Mouse (Mus musculus) lung, adult 18-20 months (tissue): ENCODE data around the gene Cdan1.

Experiments used
- DNase-seq, 2 experiments: peaks; one replicate each; pipeline ENCODE4 v3.0.0; 2022; ENCODE audit warnings: mixed read lengths in 2 of 2

Cdan1 gene

DNA sequence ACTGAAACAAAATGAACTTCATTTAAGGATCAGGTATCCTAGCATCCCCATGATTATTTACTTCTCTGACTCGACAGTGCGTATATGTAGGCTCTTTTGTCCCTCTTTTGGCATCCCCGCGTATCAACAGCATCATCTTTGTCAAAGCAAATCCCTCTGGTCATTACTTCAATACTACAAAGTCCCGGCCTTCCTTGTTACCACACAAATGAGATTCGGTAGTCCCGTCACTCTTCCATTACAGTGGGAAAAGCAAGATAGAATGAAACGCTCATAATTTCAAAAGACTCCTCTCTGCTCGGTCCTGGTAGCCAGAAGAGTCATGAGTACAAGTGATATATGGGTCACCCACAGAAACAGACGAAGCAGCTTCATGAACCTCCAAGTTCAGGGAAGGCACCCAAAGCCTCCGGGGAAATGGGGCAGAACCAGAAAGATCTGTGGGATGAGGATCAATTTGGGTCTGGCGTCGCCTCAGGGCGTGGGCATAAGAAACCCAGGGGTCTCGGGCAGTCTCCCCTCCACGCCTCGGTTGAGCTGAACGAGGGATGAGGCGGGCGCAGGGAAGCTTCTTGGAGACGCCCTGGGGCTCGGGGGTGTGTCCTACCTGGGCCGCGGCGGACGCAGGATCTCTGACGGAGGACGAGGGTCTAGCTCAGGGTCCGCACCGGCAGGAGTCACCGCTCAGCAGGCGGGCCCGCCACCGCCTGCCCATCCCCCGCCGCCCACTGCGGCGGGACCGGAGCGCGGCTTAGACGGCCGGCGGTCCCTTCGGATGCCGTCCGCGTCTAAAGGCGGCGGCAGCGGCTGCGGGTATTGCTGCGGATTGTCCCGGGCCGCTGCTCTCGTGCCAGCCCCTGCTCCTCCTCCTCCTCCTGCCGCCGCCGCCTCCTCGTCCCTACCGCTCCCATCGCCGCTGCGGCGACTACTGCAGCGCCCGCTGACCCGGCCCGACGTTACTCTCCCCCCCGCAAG lies at the start of gene Cdan1:
Gene Cdan1 (minus strand): TSS at position 680 of the 975 bp plus-strand sequence.
- peak; percentile 43 to 51 for DNase-seq

DNA sequence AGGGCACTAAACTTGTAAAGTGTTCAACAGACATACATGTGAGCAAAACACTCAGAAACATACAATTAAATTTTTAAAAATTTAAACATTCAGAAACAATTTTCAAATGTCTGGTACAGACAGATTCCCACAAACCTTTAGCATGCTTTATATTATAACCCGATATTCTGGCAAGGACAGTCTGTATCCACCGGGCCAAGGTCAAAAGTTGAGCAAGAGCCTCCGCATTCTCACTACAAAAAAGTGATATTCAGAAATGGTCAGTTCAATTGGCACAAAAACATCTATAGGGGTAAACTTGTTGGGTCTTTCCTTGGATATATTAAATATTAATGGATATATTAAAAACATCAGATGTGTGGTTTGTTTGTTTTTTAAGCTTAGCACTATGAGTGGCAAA lies 46.4 kb upstream of the Cdan1 start:
- no peak for DNase-seq

DNA sequence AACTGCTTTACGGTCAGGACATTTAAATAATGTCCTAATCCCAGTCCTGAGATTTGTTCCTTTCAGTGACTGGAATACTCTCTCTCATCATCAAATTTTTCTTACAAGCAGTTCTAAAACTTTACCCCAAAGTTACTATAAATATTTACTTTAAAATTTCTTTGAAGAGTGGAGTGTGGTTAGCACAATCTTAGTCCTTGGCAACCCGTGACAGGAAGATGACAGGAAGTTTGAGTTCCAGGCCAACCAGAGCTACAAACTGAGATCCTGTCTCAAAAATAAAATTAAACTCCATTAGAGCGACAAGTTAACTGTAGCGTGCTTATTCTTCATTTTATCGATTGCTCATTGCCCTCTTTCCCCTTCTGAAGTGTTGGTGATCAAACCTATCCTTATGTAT lies 37.7 kb upstream of the Cdan1 start:
- DNase-seq = no peak

DNA sequence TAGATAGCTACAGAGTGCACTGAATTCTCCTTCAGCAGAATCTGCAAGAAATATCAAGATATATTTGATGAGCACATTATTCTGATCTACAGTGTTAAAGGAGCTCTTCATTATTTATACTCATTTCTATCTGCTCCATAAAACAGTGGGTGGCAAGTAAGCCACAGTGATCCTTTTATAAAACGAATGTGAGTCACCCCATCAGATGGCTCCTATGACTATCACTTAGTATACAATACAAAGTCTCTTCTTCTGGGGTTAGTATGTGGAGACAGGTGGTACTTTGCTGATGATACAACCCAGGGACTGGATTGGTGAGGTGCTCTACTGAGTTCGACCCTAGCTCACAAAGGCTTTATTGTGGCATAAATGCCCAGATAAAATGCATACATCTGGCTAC lies 23.3 kb upstream of the Cdan1 start:
- no peak for DNase-seq

DNA sequence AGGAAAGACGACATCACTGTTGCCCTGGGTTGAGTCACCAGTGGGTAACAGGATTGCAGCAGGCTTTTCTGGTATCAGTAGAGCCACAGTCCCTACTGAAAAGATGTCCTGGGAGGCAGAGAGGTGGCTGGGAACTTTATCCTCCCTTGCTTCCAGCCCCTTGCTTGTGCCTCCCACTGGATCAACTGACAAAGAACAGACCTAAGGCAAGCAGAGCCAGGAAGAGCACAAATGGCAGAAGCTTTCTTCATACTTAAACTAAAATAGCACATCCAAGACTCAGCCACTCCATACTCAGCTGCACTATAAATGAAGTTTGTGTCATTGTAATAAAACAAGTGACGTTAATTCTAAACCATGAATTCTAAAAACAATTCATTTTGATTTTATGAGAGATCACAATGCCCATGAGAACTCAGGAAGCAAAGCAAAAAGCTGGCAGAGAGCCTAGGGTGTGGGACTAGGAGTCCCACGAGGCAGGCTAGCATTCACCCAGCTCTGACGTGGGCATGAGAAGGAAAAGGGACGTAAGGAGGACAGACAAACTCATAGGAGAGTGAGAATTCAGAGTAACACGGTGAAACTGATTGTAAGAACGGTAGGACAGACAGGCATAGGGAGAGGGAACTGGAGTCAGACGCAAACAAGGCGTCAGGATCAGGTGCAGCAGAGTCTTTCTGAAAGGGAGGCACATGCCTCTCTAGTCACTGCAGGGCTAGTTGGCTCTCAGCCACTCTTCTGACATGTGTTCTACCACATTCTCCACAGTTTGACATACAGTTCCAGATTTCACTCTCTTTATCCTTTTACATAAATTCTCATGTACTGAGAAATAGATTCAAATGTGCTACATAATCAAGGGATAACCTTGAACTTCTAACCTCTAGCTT lies 21.8 kb upstream of the Cdan1 start:
- DNase-seq = peak in 1 of 2 experiments; percentile 39

DNA sequence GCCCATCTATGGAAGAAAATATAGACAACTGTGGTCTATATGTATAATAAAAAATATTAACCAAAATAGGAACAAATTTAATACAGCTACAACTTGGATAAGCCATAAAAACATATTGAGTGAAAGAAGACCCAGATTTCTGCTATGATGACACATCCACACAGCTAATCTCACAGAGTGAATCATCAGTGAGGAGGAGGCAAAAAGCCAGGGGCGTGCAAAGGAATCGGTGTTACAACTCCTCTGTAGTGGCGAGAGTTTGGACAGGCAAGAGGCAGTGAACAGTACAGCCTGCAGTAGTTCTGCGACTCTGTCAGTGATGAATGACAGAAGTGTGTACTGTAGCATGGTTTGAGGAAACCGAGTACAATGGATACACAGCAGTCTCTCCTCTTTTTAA lies 17.4 kb upstream of the Cdan1 start:
- DNase-seq = no peak

DNA sequence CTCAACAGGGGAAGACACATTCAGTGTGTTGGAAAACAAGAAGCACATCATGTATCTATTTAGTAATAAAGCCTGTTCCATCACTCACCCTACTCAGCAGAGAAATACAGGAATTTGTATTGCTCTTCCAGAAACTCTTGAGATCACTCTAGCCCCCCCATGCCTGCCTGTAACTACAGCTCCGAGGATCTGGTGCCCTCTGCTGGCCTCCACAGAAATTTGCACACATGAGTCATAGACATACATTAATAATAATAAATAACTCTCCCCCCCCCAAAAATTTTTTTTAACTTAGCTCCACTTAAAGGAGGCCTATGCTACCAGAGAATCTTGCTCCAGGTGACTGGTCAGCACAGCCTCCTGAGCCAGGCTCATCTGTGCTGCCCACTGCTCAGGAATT lies 16.6 kb upstream of the Cdan1 start:
- peak in 1 of 2 experiments; percentile 12 for DNase-seq

DNA sequence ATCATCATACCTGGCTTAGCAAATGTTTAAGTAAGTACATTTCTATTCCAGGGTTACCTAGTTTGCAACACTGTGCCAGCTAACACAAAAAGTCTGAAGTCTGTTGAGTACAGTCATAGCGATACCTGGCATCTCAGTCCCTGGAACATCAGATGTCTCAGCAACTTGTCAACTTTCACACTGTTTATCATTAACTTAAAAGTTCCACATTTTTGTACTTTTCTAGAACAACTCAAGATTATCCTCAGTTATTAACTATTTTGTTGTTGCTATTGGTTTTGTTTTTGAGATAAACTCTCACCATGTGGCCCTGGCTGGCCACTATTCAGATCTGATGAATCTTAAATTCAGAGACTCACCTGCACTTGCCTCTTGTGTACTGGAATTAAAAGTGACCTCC lies 13.5 kb upstream of the Cdan1 start:
- no peak for DNase-seq

DNA sequence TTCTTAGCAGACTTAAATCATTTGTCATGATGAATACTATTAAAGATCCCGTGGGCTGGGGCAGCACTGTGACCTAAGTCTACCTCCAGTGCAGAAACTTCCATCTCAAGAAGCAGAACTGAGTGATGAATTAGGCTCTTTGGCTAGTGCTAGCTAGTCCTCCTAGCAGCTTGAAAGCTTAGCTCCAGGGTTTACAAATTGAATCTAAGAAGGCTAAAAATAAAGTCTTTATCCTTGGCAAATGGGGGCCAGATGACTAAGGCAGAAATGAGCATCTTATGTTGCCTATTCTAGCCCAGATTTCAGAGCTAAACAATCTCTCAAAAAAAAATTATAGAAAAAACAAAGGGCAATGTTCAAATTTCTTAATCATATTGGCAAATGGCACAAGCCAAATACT lies 10.8 kb upstream of the Cdan1 start:
- no peak for DNase-seq

DNA sequence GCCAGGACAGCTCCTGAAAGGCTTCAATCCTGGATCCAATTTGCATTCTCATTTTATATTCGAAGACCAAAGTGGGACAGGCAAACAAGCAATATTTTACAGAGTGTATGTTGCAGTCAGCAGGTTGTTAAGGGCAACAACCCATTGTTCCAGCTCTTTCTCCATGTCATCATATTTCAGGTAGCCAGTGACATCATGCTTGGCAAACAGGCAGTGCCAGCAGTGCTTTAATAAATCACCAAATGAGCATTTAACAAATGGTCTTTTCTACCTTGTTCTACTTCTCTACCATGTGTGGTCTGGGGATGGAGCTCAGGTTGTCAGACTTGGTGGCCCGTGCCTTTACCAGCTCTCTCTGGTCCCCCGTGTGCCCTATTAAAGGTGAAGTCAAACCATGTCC lies 8.2 kb upstream of the Cdan1 start:
- DNase-seq = peak in 1 of 2 experiments; percentile 24

DNA sequence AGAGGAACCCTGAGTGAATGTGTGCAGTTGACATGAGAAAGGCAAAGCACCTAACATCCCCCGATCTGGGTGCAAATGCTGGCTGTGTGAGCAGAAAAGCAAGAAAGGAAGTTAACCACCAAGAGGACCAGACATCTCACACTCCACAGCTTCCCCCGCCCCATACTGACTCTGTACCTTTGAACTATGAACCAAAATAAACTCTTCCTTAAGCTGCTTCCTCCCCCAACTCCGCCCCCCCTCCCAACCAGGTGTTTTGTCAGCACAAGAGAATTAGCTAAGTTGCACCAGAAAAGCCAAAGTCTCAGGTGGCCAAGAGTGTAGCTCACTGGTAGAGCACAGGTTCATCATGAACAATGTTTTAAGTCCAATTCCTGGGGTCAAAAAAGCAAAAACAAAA lies 3.2 kb upstream of the Cdan1 start:
- no peak for DNase-seq

DNA sequence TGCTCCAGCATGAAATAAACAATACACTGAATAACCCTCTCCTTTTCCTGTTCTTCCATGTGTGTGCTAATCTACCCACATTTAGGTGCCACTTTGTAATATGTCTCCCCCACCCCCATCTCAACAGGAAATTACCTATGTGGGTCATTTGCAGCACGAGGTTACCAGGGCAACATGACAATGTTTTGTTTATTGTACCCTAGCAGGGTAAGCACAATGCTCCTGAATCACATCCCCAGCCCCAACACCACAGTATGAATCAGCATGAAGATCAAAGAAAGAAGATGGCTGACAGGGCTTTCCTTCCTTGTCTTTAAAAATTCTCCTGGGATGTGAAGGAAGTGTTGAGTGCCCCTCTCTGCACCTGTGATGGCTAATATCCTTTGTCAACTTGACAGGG lies 2.7 kb upstream of the Cdan1 start:
- DNase-seq = no peak

DNA sequence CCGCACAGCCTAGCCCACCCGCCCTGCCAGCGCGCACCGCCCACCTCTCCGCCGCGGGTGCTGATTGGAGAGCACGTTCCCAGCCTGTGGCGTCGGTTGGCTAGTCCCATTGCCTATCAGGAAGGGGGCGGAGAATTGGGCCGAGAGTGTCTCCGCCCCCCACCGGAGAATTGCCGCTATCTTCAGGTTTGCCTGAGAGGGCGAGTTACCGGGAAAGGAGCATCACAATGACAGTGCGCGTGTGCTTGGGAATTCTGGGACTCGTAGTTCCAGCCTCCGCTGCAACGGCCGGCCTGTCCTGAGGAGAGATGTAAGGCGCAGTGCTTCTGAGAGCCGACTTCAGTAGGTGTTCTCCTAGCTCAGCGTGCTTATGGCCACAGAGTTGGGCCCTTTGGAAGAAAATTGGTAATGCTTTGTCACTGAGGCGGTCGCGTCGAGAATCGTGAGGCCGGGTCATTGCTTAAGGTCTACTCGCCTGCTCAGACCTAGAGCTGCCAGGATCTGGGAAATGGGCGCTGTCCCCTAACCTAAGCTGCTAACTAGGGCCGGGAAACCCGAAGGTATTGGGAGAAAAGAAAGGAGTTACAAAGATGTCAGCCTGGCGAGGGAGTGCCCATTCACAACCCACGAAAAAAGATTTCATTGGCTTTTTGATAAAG lies 625 bp upstream of the Cdan1 start, which contains the start of gene Ttbk2:
Gene Ttbk2 (minus strand): TSS at position 181 of the 659 bp plus-strand sequence.
- peak; percentile 96 to 97 for DNase-seq

DNA sequence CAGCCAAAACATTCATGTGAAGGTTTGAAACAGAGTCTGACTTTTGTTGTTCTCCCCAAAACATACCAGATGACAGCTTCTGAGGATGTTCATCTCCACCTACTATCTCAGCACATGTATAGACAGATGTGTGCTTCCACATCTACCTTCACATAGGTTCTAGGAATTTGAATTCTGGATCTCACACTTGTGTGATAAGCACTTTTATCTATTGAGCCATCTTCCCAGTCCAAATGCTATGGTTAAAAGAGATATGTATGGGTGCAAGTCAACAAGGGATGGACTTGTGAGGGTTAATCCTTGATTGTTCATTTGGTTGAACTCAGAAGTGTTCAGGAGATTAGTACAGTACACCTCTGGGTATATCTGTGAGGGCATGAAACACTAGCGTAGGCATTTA lies 4.6 kb downstream of the Cdan1 start:
- no peak for DNase-seq

DNA sequence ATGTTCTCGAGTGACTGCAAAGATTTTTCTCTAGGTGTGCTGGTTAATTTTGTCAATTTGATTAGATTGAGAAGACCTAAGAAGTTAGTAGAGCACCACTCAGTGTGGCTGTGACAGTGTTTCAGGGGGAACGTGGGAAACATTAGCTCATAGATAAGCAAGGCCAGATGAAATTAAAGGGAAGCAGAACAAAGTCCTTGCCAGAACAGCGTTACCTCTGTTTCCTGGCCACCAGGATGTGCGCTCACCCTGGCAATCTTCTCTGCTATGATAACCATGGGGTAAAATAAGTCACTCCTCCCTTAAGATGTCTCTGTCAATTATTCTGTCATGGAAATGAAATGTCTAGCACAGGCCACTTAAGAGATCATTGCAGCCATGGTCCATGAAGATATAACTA lies 5.9 kb downstream of the Cdan1 start:
- DNase-seq = no peak

DNA sequence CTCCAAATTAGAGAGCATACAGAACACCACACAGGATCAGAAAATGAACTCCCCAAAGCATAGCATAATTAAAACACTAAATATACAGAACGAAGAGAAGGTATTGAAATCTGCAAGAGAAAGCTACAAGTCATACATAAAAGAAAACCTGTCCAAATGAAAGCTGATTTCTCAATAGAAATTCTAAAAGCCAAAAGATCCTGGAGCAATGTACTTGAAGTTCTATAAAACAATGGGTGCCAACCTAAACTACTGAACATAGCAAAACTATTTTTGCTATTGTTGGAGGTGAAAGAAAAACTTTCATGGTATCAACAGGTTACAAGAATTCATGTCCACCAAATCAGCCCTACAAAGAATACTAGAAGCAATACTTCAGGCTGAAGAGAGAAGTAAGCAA lies 8.7 kb downstream of the Cdan1 start:
- no peak for DNase-seq

DNA sequence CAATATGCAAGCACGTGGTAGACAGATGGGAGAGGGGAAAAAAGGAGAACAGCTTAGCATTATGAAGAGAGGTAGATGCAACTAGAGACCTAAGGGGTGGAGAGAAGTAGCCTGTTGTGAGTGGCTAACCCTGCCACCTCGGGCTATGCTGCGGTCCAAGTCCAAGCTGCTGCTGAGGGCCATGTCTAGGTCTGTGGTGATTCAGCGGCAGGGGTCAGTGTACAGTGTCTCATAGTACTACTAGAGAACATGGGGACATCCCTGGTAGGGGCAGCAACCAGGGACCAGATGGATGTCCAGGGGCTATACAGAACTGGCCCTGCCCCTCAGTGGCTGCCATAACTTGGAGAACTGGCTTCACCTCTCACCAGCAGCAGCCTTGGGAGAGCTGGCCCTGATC lies 14.8 kb downstream of the Cdan1 start:
- no peak for DNase-seq

DNA sequence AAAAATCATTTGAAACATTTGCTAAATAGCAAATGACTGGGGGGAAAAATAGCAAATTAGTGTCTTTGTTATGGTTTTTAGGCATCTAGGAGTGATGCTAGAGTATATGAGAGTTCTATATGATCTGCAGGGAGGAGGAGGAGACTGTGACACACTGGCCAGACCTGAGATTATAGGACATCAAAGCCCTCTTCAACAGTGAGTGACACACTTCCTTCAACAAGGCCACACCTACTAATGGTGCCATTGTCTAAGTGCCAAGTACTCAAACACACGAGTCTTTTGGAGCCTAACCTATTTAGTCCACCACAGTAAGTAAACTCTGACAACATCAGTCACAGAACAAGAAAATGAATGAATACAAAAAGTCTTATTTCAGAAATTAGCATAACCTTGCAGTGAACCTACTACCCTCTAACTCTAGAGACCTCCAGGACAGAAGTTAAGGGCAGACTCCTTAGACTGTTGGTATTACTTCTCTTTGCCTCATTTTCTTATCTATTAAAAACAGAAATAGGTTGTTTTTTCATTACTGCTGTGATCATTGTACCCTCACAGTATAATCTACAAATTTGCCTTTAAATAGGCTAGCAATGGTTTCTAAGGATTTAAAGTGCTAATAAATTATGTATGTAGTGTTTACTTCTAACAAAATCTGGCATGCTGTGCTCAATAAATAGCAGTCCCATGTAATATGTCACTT lies 22.8 kb downstream of the Cdan1 start:
- DNase-seq = peak in 1 of 2 experiments; percentile 12

DNA sequence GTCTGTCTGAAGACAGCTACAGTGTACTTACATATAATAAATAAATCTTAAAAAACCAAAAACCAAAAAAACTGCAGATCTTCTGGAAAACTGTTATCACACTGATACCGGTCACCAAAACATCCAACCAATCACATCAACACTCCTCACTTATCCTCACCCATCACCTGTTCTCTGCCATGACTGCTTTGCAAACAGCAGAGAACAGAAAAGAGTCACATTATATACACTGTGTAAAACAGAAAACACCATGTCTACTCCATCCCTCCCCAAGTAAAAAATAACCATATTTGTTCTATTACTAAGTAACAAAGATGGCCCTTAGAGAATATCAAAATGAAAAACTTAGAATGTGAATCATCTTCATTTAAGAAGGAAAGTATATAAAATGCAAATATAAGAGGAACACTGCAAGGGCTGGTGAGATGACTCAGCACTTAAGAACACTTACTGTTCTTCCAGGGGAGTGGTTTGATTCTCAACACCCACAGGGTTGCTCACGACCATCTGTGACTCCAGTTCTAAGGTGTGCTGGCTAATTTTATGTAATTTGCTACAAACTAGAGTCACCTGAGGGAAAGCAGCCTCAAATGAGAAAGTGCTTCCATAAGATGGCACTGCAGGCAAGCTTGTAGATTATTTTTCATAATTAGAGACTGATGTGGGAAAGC lies 79.5 kb downstream of the Cdan1 start:
- DNase-seq = no peak

DNA sequence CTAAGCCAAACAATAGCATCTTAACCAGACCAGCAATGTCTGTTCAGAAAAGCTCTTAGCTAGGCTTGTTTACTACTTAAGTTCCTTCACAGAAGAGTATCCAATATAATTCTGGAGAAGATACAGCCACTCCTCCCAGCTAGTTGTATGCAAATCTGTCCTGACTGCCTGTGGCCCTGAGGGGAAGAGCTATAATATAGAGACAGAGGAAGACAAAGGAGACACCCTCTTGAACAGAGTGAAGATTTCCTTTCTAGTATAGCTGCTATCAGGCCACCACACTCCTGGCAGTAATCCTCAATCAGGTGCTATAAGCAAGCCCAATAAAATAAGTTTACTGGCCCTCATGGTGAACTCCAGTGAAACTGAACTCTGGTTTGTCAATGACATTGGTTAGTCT lies 88.0 kb downstream of the Cdan1 start:
- no peak for DNase-seq

DNA sequence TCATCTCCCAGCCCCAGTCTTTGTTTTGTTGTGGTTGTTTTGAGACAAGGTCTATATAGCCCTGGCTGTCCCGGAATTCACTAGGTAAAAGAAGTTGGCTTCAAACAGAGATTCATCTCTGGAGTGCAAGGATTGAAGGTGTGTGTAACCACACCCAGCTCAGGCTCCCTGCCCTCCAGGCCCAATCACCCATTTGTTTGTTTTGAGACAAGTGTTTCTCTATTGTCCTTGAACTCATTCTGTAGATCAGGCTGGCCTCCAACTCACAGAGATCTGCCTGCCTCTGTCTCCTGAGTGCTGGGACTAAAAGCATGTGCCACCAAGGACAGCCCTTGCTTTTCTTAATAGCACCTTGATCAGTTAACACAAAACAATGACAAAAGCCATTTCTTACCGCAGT lies 101.9 kb downstream of the Cdan1 start:
- no peak for DNase-seq

DNA sequence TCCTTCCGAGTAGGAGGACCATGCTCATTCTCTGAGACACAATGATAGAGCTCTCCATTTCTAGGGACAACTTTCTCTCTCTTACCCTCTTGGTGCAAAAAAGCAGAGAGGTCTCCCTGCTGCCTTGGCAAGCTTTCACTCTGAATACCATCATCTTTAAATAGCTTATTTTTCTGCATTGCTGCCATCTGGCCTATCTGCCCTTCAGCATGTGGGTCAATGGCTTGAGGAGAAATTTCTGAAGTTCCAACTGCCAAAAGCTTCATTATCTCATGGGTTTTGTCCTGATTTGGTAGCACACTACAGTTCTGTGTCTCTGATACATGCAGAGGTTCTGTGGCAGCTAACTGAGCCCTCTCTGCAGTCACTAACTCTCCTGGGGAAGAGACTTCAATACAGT lies 104.4 kb downstream of the Cdan1 start:
- DNase-seq = no peak
